4 mouse cellular contexts compared by ENCODE assay signal in the genomic region with DNA sequence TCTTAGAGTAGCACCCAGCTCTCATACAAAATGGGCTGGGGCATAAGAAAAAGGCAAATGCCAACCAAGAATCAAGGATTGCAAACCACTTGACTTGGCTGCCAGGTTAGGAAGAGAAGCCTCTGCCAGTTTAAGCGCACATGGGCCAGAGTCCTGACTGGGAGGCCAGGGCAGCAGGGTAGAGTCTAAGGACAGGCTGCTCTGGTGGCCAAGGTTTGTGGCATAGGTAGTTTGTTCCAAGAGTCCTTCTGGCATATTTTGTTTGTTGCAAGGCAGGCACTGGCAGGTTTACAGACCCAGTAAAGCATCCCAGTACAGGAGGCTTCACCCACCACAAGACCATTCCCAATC. TPM values are rescaled to one million over a fixed set of nuclear protein-coding genes. Genes with fewer than 3 reads are reported as not detected.
"Had no signal": no experiment of that assay in that cellular context is flagged by ENCODE, and none has a peak within 500 bp of the region (broad histone marks: within the 10 kb centered on the region; RNA-seq: fewer than 3 reads in every experiment).

No protein-coding gene starts in this region.

RNA-seq across cellular contexts. Expression of gene Ly6c1, which starts 0.7 kb away (rescaled TPM):
- total RNA-seq: megakaryocyte-erythroid progenitor cell, adult 5-6 weeks had no signal

RNA-seq across cellular contexts. Expression of gene Ly6a, which starts 50.1 kb away (rescaled TPM):
- polyA plus RNA-seq: midbrain, embryonic 10.5 days; midbrain, embryonic 12.5 days; neural tube, embryonic 12.5 days had no signal
